Mouse (Mus musculus) G1E (cell line): Measurements from ENCODE around the gene Tent5a. TPM values are rescaled to one million over a fixed set of nuclear protein-coding genes. Genes with fewer than 3 reads are reported as not detected.
A peak's percentile ranks its signal among the peaks of the same experiment; 100 is the strongest.

Source experiments
- ATAC-seq: 2 replicates; pipeline ENCODE4 v1.8.0; 2016; ENCODE audit warnings: mild to moderate bottlenecking; ENCODE audit not compliant: insufficient number of reproducible peaks, poor library complexity, low FRiP score, severe bottlenecking; ENCODE audit errors: extremely low read depth
- DNase-seq: peaks from one replicate; pipeline ENCODE4 v3.0.0; 2012; ENCODE audit warnings: low spot score
- H3K27me3 ChIP-seq: 2 replicates; pipeline ENCODE4 v1.6.1; 2012; ENCODE audit warnings: mild to moderate bottlenecking, low read length, inconsistent platforms; ENCODE audit not compliant: insufficient read depth
- H3K36me3 ChIP-seq: replicated peaks from 2 replicates; pipeline ENCODE3; 2012; ENCODE audit warnings: mild to moderate bottlenecking, inconsistent platforms
- H3K4me1 ChIP-seq: 2 replicates; pipeline ENCODE4 v1.6.1; 2012; ENCODE audit warnings: low read depth, low read length, inconsistent platforms, mixed read lengths; ENCODE audit not compliant: insufficient read depth
- H3K4me3 ChIP-seq: 2 replicates; pipeline ENCODE4 v1.5.1; 2012; ENCODE audit warnings: low read depth, mild to moderate bottlenecking, inconsistent platforms, low read length, moderate library complexity, mixed read lengths
- H3K9me3 ChIP-seq: replicated peaks from 2 replicates; pipeline ENCODE4 v1.6.1; 2012; ENCODE audit warnings: inconsistent platforms
- CTCF ChIP-seq: IDR thresholded peaks from 2 replicates; pipeline ENCODE4 v1.5.1; 2012; ENCODE audit warnings: low read depth, low read length, inconsistent platforms, mixed read lengths
- GATA1 ChIP-seq: IDR thresholded peaks from 2 replicates; pipeline ENCODE4 v1.6.1; 2012; ENCODE audit warnings: borderline replicate concordance, low read length, inconsistent platforms, mixed read lengths
- GATA2 ChIP-seq: IDR thresholded peaks from 2 replicates; pipeline ENCODE4 v1.6.1; 2012; ENCODE audit warnings: low read depth, low read length, inconsistent platforms, borderline replicate concordance
- POLR2AphosphoS5 ChIP-seq: IDR thresholded peaks from 2 replicates; pipeline ENCODE4 v1.6.1; 2012; ENCODE audit warnings: low read depth, low read length, inconsistent platforms; ENCODE audit not compliant: insufficient replicate concordance
- TAL1 ChIP-seq: conservative IDR thresholded peaks from 2 replicates; pipeline ENCODE4 v1.6.1; 2012; ENCODE audit warnings: low read depth, low read length, inconsistent platforms, mixed read lengths
- polyA plus RNA-seq: library from polyadenylated mRNA; stranded (reverse); fragments of >175 nt; gene quantifications from 2 replicates; pipeline ENCODE4 v1.2.3, GENCODE M21; 2012
- total RNA-seq, 2 experiments: library from RNA; stranded (forward) in 1 of 2; stranded (reverse) in 1 of 2; fragments of 200-1000 nt in 1 of 2; fragments of >200 nt in 1 of 2; fragmentation: Nextera tagmentation in 1 of 2; gene quantifications; 2 replicates each; pipeline ENCODE4 v1.2.3; 2014 to 2017

The Tent5a gene
- total and polyA plus RNA-seq, 3 experiments = 0.80 to 13.9 (median 7.7) TPM

DNA sequence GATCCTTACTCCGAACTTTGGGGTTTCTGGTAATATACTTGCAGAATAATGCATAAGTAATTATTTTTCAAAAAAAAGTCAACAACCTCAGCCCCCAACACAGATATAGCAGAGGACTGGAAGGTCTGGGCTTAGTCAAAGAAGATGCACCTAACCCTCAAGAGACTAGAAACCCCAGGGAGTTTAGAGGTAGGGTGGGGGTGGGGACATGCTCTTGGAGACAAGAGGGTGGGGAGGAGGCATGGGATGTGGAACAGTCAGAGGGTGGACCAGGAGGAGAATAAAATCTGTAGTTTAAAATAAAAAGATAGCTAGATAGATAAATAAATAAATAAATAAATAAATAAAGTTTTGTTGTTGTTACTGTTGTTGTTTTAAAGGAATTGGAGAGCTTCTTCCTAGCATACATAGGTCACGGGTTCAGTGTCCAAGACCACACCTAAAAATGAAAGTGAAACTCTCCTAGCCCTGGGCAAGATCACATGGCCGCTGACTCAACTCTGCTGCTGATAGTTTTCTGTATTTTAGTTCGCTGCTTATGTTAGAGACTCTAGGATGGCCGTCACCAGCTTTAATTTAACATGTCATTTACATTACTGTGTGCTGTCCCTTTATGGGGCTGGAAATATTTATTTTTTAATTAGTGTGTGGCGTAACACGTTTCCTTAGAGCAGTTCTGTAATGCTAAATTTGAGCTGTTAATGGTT is 30.2 kb upstream of the Tent5a start:
- TF ChIP-seq CTCF (no peak), GATA2 (no peak), TAL1 (no peak), GATA1 (no peak)
- Histone ChIP-seq H3K27me3 (no peaks in the 10 kb centered on the region), H3K9me3 (0 out of 2 replicates have a peak, but pooled peaks cover 2% of the 10 kb centered on the region), H3K4me3 (peak overlapping the region; percentile 40; the same call in 1 of the 2 replicates), H3K4me1 (no peaks in the 10 kb centered on the region), H3K36me3 (no peaks in the 10 kb centered on the region)
- ATAC-seq = peak; percentile 79
- peak; percentile 11 for DNase-seq

DNA sequence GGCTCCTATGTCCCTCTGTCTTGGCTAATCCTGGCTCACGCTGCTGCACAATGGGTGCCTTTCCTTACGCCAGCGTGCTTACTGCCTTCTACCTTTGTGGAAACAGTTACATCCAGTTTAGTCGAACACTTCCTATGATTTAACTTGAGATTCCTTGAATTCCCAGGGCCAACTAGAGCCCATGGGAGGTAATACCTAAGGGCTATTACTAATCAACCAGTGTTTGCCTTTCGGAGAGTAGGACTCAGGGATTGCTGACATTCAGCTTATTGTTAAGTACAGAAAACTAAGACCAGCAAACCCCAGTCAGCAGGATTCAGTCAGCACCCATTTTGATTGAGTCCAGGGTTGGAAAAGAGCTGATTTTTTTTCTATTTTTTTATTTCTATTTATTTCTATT is 28.4 kb upstream of the Tent5a start:
- TF ChIP-seq TAL1 (no peak), CTCF (no peak), POLR2AphosphoS5 (no peak), GATA2 (no peak), GATA1 (no peak)
- H3K36me3 ChIP-seq = no peaks in the 10 kb centered on the region
- no peaks in the 10 kb centered on the region for H3K27me3 ChIP-seq
- H3K4me3 ChIP-seq = no peak overlapping the region
- ATAC-seq (no peak), DNase-seq (no peak)
- 0 out of 2 replicates have a peak, but pooled peaks cover 2% of the 10 kb centered on the region for H3K9me3 ChIP-seq
- no peaks in the 10 kb centered on the region for H3K4me1 ChIP-seq

DNA sequence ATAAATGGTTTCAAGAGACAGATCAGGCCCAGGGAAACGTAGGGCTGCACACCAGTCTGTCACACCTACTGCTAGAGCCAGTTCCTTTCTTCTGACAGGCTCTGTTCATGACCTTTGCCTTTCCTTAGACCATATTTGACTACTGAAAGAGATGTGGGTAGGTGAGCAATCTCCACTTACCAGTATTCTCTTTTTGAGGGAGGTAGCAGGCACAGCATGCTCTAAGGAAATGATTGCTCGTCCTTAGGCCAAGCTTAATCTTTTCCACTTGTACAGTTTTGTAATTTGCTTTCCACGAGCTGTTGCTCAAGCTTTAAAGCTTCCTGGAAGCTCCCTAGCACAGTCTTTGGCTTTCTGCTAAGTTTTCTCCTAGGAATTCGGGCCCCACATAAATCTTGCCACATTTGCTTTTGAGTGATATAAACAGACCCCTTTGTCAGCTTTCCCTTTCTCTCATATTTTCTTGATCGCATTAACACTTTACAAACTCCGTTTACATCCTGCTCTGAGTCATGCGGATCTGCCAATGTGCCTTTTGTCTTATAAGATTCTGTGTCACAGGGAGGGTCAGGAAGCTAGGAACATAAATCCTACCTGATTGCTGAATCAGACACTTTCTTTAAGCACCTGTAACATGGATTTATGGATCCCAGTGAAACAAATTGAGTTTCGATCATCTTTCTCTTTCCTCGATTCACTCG is 20.8 kb upstream of the Tent5a start:
- no peak overlapping the region for H3K4me3 ChIP-seq
- H3K36me3 ChIP-seq = no peaks in the 10 kb centered on the region
- H3K27me3 ChIP-seq = no peaks in the 10 kb centered on the region; the same call in 1 of the 2 replicates
- no peaks in the 10 kb centered on the region for H3K4me1 ChIP-seq
- no peak for ATAC-seq
- TF ChIP-seq TAL1 (no peak), POLR2AphosphoS5 (no peak), GATA2 (no peak), CTCF (no peak), GATA1 (no peak)
- DNase-seq = no peak
- peaks cover 3% of the 10 kb centered on the region; the same call in 1 of the 2 replicates for H3K9me3 ChIP-seq

DNA sequence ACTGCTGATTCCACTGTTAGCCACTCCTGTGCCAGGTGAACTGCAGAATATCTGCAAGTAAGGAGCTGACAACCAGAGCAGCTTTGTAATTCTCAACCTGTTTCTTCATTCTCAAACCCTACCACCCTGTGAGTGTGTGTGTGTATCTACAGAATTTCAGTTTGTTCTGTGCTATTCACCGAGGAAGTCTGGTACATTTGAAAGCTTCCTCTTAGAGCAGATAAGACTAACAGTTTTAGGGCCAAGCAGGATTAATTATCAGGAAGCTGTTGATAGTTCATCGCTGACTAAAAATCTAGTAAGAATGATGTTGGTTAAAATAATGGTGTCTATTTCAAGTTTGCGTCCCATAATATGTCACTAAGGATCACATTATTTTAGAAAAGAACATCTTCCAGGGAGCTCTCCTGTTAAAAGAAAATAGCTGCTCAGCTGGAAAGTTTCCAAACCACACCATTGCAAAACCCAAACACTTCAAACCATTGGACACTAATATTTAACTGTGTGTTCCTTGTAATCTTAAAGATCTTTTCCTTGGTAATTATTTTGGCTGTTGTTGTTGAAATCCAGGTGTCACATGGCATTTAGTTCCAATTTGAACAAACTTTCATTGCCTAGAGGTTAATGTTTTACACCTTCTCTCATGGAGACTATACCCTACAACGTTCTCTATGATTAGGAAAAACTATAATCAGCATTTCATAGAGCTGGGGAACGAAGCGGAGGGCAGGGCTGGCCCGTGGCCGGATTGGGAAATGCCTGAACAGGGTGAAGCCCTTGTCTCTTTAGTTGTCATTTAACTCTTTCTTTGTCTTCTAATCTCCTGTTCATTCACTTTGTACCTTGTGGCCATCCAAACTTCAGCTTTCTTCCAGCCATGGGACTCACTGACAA is 16.0 kb upstream of the Tent5a start:
- ATAC-seq (no peak), DNase-seq (no peak)
- no peaks in the 10 kb centered on the region for H3K9me3 ChIP-seq
- no peak for TF ChIP-seq CTCF
- TF ChIP-seq TAL1 = no peak
- TF ChIP-seq POLR2AphosphoS5 = no peak
- no peak for TF ChIP-seq GATA2
- TF ChIP-seq GATA1 = no peak
- H3K27me3 ChIP-seq = no peaks in the 10 kb centered on the region
- H3K36me3 ChIP-seq = no peaks in the 10 kb centered on the region
- no peaks in the 10 kb centered on the region for H3K4me1 ChIP-seq
- H3K4me3 ChIP-seq = no peak overlapping the region

DNA sequence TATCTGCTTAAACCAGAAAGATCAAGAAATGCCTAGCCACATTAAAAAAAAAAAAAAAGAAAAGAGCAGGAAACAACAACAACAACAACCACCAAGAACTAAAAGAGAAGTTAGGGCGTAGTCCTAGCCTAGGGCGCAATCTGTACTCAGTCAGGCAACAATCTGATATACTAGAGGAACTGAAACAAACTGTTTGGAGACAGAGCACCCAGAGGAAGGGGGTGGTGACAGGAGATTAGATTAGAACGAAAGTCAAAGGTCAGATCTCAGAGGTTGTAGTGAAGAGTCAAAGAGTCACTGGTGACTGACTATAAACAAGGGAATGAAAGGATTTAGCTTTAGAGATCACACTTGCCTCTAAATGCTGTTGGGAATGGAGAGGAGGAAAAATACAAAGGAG is 13.2 kb upstream of the Tent5a start:
- H3K36me3 ChIP-seq = no peaks in the 10 kb centered on the region
- DNase-seq (no peak), ATAC-seq (peak; percentile 61)
- TF ChIP-seq POLR2AphosphoS5 (no peak), TAL1 (no peak), CTCF (no peak), GATA2 (no peak), GATA1 (no peak)
- H3K4me1 ChIP-seq = no peaks in the 10 kb centered on the region
- H3K27me3 ChIP-seq = no peaks in the 10 kb centered on the region
- H3K9me3 ChIP-seq = no peaks in the 10 kb centered on the region
- H3K4me3 ChIP-seq = no peak overlapping the region

DNA sequence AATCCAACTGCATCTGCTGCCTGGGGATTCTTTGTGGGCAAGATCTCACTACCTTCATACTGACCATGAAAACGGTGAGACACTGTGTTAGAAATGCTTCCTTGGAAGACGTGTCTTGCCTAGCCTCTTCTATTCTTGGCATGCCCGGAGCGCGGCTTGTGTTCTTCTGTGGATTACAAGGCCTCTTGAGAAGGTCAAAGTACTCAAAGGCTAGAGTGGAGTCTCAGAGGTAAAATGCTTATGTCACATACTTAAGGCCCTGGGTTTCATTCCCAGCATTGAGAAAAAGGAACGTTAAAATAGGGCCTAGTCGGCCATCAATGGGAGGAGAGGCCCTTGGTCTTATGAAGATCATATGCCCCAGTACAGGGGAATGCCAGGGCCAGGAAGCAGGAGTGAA is 8.9 kb upstream of the Tent5a start:
- no peak for TF ChIP-seq POLR2AphosphoS5
- no peak for TF ChIP-seq GATA2
- no peak for TF ChIP-seq TAL1
- TF ChIP-seq CTCF = no peak
- no peak for TF ChIP-seq GATA1
- Histone ChIP-seq H3K4me3 (no peak overlapping the region), H3K36me3 (no peaks in the 10 kb centered on the region), H3K27me3 (no peaks in the 10 kb centered on the region), H3K4me1 (no peaks in the 10 kb centered on the region), H3K9me3 (no peaks in the 10 kb centered on the region)
- no peak for ATAC-seq
- DNase-seq = no peak
